Mouse (Mus musculus): ENCODE data around the gene Kdm2a. TPM values are rescaled to one million over a fixed set of nuclear protein-coding genes. Genes with fewer than 3 reads are reported as not detected.

Gene Kdm2a
- total and polyA plus RNA-seq, 3 experiments = 20.3 to 55.9 TPM; not detected in 1

DNA sequence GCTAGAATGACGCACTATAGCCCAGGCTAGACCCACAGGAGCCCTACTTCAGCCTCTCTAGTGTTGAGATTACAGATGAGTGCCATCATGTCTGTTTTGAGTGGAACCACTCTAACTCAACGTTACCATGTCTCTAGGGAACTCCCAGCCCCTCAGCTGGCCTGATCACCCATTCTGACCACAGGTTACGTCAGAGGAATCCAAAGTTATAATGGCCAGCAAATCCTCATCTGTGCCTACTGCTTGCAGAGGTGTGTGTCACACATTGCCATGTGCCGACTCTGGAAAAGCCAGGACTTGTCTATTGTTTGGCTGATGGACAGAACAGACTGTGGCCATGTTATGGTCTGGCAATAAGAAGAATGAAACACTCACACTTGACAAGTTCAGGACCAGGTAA lies 102.7 kb downstream of the Kdm2a start:
- H3K4me3 ChIP-seq (ENCODE audit: control insufficient read depth in 1 of 2, insufficient read depth in 1 of 2, low read depth in 2 of 2, low read length in 2 of 2) = no peak overlapping the region
- DNase-seq (ENCODE audit: low read depth, low spot score) = no peak
- no peaks in the 10 kb centered on the region for H3K9me3 ChIP-seq (replicated peaks; ENCODE audit: insufficient read depth, low read length)
- H3K4me1 ChIP-seq (ENCODE audit: control insufficient read depth in 1 of 2, insufficient read depth in 2 of 2, low read length in 2 of 2) = peaks cover 17 to 33% of the 10 kb centered on the region in 2 experiments
- peaks cover 40% of the 10 kb centered on the region for H3K79me2 ChIP-seq (ENCODE audit: control insufficient read depth, insufficient read depth, low read length, poor library complexity)
- peaks cover 3 to 22% of the 10 kb centered on the region in 2 experiments; a peak in 3 of 4 replicates for H3K36me3 ChIP-seq (ENCODE audit: control insufficient read depth in 1 of 2, insufficient read depth in 2 of 2, low read length in 2 of 2)
- TF ChIP-seq RCOR1 (IDR thresholded peaks at IDR 0.05; ENCODE audit: low read depth, low read length) (no peak), POLR2AphosphoS5 (IDR thresholded peaks at IDR 0.05; ENCODE audit: borderline replicate concordance, low read depth, low read length) (no peak), UBTF (IDR thresholded peaks at IDR 0.05; ENCODE audit: borderline replicate concordance, insufficient read depth, low read depth, low read length) (no peak), ZC3H11A (IDR thresholded peaks at IDR 0.05; ENCODE audit: low read depth, low read length) (no peak), NRF1 (IDR thresholded peaks at IDR 0.05; ENCODE audit: insufficient read depth, low read depth, low read length, poor library complexity, severe bottlenecking) (no peak), CTCF (IDR thresholded peaks at IDR 0.05 in 2 of 3, conservative IDR thresholded peaks at IDR 0.05 in 1 of 3; ENCODE audit: control insufficient read depth in 1 of 3, insufficient read depth in 1 of 3, low read depth in 2 of 3, low read length in 3 of 3, poor library complexity in 1 of 3, severe bottlenecking in 1 of 3) (no peak), ZMIZ1 (IDR thresholded peaks at IDR 0.05; ENCODE audit: low read depth, low read length) (no peak), JUND (IDR thresholded peaks at IDR 0.05; ENCODE audit: low read depth, low read length) (no peak), SIN3A (IDR thresholded peaks at IDR 0.05; ENCODE audit: low read length) (no peak), E2F4 (IDR thresholded peaks at IDR 0.05; ENCODE audit: borderline replicate concordance, low read depth, low read length) (no peak), MAFK (IDR thresholded peaks at IDR 0.05; ENCODE audit: borderline replicate concordance, low read depth, low read length) (no peak), ZKSCAN1 (IDR thresholded peaks at IDR 0.05; ENCODE audit: low read depth, low read length) (no peak), ZNF384 (IDR thresholded peaks at IDR 0.05; ENCODE audit: low read depth, low read length) (no peak), CHD1 (IDR thresholded peaks at IDR 0.05; ENCODE audit: low read depth, low read length) (no peak), NELFE (IDR thresholded peaks at IDR 0.05; ENCODE audit: low read depth, low read length) (no peak), POLR2AphosphoS2 (IDR thresholded peaks at IDR 0.05; ENCODE audit: low read length) (no peak)
- H3K27ac ChIP-seq (ENCODE audit: control insufficient read depth, low read depth, low read length) = peak overlapping the region; percentile 92; the same call in 1 of the 2 replicates
- H3K27me3 ChIP-seq (ENCODE audit: control insufficient read depth in 1 of 2, insufficient read depth in 2 of 2, low read length in 2 of 2) = no peaks in the 10 kb centered on the region
- H3K9ac ChIP-seq (ENCODE audit: control insufficient read depth, low read depth, low read length, poor library complexity, severe bottlenecking) = no peak overlapping the region

- Histone ChIP-seq H3K36me3 (ENCODE audit: control insufficient read depth in 1 of 2, insufficient read depth in 2 of 2, low read length in 2 of 2) (peaks cover 5 to 17% of the 10 kb centered on the region in 2 experiments; a peak in 3 of 4 replicates), H3K9ac (ENCODE audit: control insufficient read depth, low read depth, low read length, poor library complexity, severe bottlenecking) (peak overlapping the region; percentile 59), H3K4me1 (ENCODE audit: control insufficient read depth in 1 of 2, insufficient read depth in 2 of 2, low read length in 2 of 2) (peaks cover 10 to 26% of the 10 kb centered on the region in 2 experiments), H3K4me3 (ENCODE audit: control insufficient read depth in 1 of 2, insufficient read depth in 1 of 2, low read depth in 2 of 2, low read length in 2 of 2) (peak overlapping the region; percentile 8 to 33; a peak in 2 of 4 replicates), H3K27ac (ENCODE audit: control insufficient read depth, low read depth, low read length) (peak overlapping the region; percentile 92), H3K27me3 (ENCODE audit: control insufficient read depth in 1 of 2, insufficient read depth in 2 of 2, low read length in 2 of 2) (no peaks in the 10 kb centered on the region), H3K9me3 (replicated peaks; ENCODE audit: insufficient read depth, low read length) (no peaks in the 10 kb centered on the region), H3K79me2 (ENCODE audit: control insufficient read depth, insufficient read depth, low read length, poor library complexity) (peaks cover 39% of the 10 kb centered on the region)
- DNase-seq (ENCODE audit: low read depth, low spot score) = peak; percentile 96
- TF ChIP-seq CHD1 (IDR thresholded peaks at IDR 0.05; ENCODE audit: low read depth, low read length) (no peak), ZMIZ1 (IDR thresholded peaks at IDR 0.05; ENCODE audit: low read depth, low read length) (peak; percentile 21; the same call in 1 of the 2 replicates), EP300 (IDR thresholded peaks at IDR 0.05; ENCODE audit: low read depth in 1 of 2, low read length in 2 of 2) (peak; percentile 83 to 90), ZNF384 (IDR thresholded peaks at IDR 0.05; ENCODE audit: low read depth, low read length) (no peak; the same call in 1 of the 2 replicates), HCFC1 (IDR thresholded peaks at IDR 0.05; ENCODE audit: low read depth, low read length) (peak; percentile 75), MAFK (IDR thresholded peaks at IDR 0.05; ENCODE audit: borderline replicate concordance, low read depth, low read length) (no peak), TBP (IDR thresholded peaks at IDR 0.05; ENCODE audit: low read depth, low read length) (peak; percentile 54; the same call in 1 of the 2 replicates), MXI1 (IDR thresholded peaks at IDR 0.05; ENCODE audit: low read depth, low read length) (peak; percentile 72), POLR2A (IDR thresholded peaks at IDR 0.05; ENCODE audit: control insufficient read depth in 1 of 2, insufficient read depth in 1 of 2, low read depth in 1 of 2, low read length in 2 of 2, poor library complexity in 1 of 2) (peak in 1 of 2 experiments; percentile 43; a peak in 1 of 4 replicates), MEF2A (IDR thresholded peaks at IDR 0.05; ENCODE audit: extremely low read depth, insufficient replicate concordance, low read depth, low read length, poor library complexity, severe bottlenecking) (0 out of 2 replicates have a peak, but pooled peaks have one; percentile 34), POLR2AphosphoS2 (IDR thresholded peaks at IDR 0.05; ENCODE audit: low read length) (no peak), MAZ (IDR thresholded peaks at IDR 0.05; ENCODE audit: low read depth, low read length) (peak; percentile 90), ETS1 (IDR thresholded peaks at IDR 0.05; ENCODE audit: low read depth, low read length) (peak; percentile 97), TAL1 (IDR thresholded peaks at IDR 0.05; ENCODE audit: low read length) (peak; percentile 23; the same call in 1 of the 2 replicates), RAD21 (IDR thresholded peaks at IDR 0.05; ENCODE audit: low read depth, low read length) (no peak), ELF1 (IDR thresholded peaks at IDR 0.05; ENCODE audit: low read depth, low read length) (peak; percentile 79), JUND (IDR thresholded peaks at IDR 0.05; ENCODE audit: low read depth, low read length) (no peak), USF1 (IDR thresholded peaks at IDR 0.05; ENCODE audit: low read depth, low read length) (0 out of 2 replicates have a peak, but pooled peaks have one; percentile 36), CHD2 (IDR thresholded peaks at IDR 0.05; ENCODE audit: low read length) (peak; percentile 79)
These were observed 103.5 kb downstream of the Kdm2a start for GRCm38 (mm10) chr19:4294381-4295097.

All from MEL (cell line).